Mouse (Mus musculus) cerebral cortex, adult 2 months (tissue): Measurements from ENCODE around the gene Nudt14.

Source experiments
- WGBS: fragments of 180-500 bp; shearing (Covaris S2); methylation state at CpG from one replicate; pipeline ENCODE4 v1.1.7; 2018; 5-methylcytosine and 5-hydroxymethylcytosine counted together

Gene Nudt14

GRCm38 (mm10) chr12:112950040-112950760 lies 8.3 kb upstream of the Nudt14 start:
- under 1% methylated on average over 53 of the region's 58 CpGs for WGBS

DNA sequence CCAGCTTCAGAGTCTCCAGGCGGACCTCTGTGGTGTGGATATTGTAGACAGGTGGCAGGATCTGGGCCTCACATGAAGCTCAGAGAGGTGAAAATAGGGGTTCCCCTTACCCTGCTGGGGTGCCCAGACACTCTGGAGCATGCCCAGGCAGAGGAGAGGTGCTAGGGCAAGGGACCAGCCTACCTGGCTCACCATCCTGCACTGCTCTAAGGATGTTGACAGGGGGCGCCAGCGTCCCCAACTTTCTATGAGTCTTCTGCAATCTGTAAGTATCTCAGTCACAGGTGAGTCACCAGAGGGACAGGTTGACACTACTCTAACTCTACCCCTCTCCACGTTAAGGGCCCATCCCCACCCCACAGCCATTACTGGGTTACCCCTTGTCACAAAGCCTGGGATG lies 5.4 kb upstream of the Nudt14 start:
- WGBS, result 34% methylated on average over 4 of the region's 4 CpGs

DNA sequence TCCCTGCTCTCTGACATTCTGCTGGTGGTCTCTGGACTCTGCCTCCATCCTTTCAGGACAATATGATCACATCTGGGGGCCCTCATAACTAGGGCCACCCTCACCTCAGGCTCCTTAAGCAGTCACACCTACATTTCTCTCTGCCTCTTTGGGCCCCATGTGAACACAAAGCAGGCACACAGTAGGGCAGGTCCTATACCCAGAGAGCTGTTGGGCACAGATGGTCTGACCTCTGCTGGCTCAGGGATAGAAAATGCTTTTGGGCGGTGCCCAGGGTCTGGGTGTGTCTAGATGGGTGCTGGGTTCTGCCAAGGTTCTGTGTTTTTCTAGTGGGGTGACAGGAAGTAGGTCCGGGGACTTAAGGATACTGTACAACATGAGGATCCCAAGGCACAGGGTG lies 1.7 kb upstream of the Nudt14 start:
- 81% methylated on average over 2 of the region's 2 CpGs for WGBS

DNA sequence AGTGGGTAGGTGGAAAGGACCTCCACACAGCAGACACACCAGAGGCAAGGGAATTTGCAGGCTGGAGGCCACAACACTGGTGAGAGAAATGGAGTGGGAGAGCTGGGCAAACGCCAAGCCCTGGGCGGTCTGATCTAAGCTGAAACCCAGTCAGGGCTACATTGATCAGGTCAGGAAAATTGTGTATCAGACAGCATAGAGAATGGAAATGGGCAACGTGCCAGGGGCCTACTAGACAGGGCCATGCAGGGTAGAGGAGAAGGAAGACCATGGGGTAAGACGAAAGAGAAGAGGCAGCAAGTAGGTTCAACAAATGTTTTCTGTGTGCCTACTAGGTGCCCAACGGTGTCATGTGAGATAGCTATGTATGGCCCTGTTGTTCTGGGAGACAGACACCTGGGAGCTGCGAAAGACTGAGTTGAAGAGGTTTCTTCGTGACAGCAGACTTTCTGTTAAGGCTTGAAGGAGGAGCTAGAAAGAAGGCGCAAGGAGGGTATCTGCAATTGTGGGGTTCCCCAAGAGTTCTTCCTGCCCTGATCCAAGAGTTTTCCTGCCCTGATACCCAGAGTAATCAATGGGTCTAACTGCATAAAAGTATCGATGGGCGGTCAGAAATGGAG lies 658 bp downstream of the Nudt14 start:
- 38% methylated on average over 10 of the region's 10 CpGs for WGBS

DNA sequence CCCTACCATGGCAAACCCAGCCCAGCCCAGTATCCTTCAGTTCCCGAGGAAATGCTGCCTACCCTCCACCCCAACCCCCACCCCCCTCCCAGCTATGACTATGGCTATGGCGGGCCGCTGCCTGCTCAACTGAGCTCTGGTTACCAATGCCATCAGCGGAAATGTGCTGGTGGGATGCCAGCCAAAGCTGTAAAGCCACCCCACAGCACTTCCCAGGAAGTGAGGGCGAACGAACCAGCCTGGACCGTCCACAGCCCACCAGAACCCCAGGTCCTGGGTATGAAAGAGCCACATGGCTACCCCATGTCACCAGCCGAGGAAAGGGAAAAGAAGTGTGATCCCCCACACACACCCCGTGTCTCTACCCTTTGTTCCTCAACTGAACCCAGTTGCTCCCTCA lies 1.2 kb downstream of the Nudt14 start:
- 79% methylated on average over 9 of the region's 9 CpGs for WGBS

DNA sequence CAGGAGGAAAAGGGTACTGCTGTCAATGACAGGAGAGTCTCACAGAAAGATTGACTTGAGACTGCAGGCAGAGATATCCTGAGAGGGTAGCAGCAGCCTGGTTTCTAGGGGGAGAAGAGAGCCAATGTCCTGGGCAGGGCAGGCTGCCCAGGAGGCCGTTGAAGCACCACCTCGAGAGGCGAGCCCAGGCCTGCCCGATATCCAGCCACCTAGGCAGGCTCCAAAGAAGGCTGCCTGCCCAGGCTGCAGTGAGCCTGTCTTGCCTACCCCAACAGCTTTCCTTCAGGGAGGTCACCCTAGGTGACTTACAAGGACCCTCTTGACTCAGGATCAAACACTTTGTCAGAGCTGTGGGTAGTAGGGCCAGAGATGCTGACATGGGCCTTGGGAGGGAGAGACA lies 1.7 kb downstream of the Nudt14 start:
- WGBS, result 78% methylated on average over 4 of the region's 4 CpGs

- 80% methylated on average over 10 of the region's 10 CpGs for WGBS
Observed at GRCm38 (mm10) chr12:112938873-112939565, 2.9 kb downstream of the Nudt14 start.

GRCm38 (mm10) chr12:112938366-112938765 lies 3.6 kb downstream of the Nudt14 start:
- 88% methylated on average over 10 of the region's 10 CpGs for WGBS

DNA sequence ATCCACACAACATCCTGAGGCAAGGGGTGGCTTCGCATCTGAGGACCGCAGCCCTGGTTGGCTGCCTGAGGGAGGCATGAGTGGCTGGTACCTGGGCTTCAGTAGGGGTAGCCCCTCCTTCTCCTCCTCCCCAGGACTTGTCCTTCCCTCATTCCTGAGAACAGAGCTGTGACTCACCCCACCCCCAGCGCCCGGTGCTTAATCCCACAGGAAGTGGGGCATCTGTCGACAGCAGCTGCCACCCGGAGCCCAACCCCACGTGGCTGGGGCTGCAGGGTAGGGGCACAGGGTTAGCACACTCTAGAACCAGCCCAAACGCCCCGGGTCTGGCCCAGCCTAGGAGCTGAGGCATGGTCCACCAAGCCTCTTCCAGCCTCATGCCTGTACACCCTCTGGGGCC lies 4.0 kb downstream of the Nudt14 start:
- WGBS, result 54% methylated on average over 9 of the region's 9 CpGs

DNA sequence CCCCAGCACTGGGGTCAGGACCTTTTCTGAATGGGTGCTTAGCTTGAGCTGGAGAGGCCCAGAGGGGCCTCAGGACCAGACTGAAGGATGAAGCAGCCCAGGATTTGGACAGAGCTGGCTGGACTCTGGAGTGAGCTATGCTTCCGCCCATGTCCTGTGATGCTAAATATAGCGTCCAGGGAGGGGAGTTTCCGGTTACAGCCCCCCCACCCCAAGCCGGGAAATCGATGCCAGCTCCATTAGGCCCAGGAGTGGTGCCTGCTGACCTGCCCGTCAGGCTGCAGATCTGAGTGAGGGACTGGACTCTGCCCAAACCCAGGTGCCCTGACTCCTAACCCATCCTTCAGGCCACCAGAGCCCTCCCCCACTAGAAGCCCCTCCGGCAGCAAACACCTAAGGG lies 9.3 kb downstream of the Nudt14 start:
- WGBS, result 67% methylated on average over 7 of the region's 7 CpGs

GRCm38 (mm10) chr12:112929562-112930352 lies 12.2 kb downstream of the Nudt14 start, which contains the start of gene Jag2:
TSS of gene Jag2 (minus strand) at chr12:112929776.
- 4% methylated on average over 84 of the region's 85 CpGs for WGBS

DNA sequence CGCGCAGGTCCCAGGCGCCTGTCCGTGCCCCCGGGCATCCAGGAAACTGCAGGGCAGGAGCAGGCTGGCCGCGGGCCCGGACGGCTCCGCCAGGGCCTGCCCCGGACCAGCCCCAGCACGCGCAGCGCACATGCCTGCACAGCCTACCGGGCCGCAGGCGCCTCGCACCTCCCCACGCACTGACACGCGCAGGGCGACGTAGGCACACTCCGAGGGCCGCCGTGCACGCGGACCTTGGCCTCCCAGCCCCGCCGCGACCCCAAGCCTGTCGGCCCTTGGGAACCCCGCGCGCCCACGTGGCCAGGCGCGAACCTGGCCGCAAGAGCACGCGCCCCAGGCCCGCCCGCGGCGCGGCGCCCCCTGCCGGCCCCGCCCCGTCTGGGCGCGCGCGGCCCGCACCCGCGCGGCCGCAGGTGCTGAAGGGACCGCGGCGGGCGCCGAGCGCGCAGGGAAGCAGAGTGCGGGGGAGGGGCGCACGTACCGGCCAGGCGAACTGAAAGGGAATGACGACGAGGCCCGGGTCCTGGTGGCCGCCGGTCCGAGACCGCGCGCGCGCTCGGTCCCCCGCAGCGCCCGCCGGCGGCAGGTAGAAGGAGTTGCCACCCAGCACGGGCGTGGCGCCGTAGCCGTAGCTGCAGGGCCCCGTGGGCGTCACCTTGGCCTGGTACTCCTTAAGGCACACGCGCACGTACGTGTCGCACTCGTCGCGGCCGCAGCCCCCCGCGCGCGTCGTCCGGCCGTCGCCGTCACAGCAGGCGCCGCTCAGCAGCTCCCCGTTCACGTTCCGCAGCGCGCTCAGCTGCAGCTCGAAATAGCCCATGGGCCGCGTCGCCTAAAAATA lies 13.3 kb downstream of the Nudt14 start:
- under 1% methylated on average over 124 of the region's 124 CpGs for WGBS

GRCm38 (mm10) chr12:112927265-112927664 lies 14.7 kb downstream of the Nudt14 start:
- 66% methylated on average over 14 of the region's 14 CpGs for WGBS

- WGBS, result 85% methylated on average over 6 of the region's 6 CpGs
Observed at GRCm38 (mm10) chr12:112925950-112926349, 16.0 kb downstream of the Nudt14 start.

GRCm38 (mm10) chr12:112922541-112922940 lies 19.4 kb downstream of the Nudt14 start:
- 41% methylated on average over 3 of the region's 3 CpGs for WGBS

DNA sequence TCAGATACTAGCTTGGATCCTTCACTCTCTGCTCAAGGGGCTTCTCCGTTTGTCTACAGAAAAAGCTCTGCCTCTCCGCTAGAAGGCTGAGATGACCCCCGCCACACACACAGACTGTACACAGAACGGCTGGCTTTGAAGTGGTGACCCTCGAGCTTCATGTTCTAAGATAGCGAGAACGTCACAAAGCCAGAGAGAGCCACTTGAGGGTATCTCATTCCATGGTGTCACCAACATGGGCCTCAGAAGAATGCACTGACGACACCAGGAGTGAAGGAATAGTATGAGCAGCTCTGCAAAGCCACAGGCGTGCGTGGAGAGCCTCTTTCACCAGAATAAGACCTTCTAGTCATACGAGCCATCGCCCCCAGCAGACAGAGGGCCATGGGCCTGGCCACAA lies 20.4 kb downstream of the Nudt14 start:
- 92% methylated on average over 12 of the region's 12 CpGs for whole genome bisulfite sequencing

- 74% methylated on average over 8 of the region's 8 CpGs for WGBS
Observed at GRCm38 (mm10) chr12:112917906-112918305, 24.0 kb downstream of the Nudt14 start.

DNA sequence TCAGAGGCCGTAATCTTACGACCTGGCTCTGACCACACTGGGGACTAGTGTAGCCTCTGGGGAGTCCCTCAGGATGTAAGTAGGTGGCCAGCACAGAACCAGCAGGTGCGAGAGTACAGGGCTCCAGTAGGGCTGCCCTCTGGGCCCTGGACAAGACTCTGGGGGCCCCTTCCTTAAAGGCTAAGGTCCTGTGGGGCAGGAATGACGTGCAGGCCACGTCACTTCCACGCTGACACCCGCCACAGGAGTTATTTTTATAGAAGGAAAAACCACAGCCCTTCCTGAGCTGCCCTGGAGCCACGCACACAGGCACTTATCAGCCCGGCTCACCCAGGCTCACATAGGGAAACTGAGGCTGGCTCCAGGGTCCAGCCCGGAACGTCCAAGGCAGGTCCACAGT lies 24.4 kb downstream of the Nudt14 start:
- 70% methylated on average over 11 of the region's 11 CpGs for WGBS

- 73% methylated on average over 16 of the region's 16 CpGs for WGBS
Observed at GRCm38 (mm10) chr12:112916698-112917400, 25.1 kb downstream of the Nudt14 start.

GRCm38 (mm10) chr12:112915587-112915986 lies 26.3 kb downstream of the Nudt14 start:
- WGBS, result 65% methylated on average over 13 of the region's 13 CpGs
